Mouse (Mus musculus) cerebellum, adult 2 months (tissue): ENCODE data around the gene Kcnq4.

Experiments
- CTCF ChIP-seq: fragments of 200-500 bp; IDR thresholded peaks from 2 replicates; pipeline ENCODE4 v1.5.1; 2011; ENCODE audit warnings: low read depth, mild to moderate bottlenecking, control low read depth, low read length, moderate library complexity, borderline replicate concordance; ENCODE audit not compliant: insufficient read depth
- POLR2A ChIP-seq: fragments of 200-500 bp; IDR thresholded peaks from 2 replicates; pipeline ENCODE4 v1.6.1; 2011; ENCODE audit warnings: low read length, control low read depth, borderline replicate concordance; ENCODE audit not compliant: insufficient read depth

- TF ChIP-seq POLR2A: no peak
- TF ChIP-seq CTCF: no peak
Measured at GRCm38 (mm10) chr4:120664601-120665000, 83.8 kb downstream of the Kcnq4 start.
